Mouse (Mus musculus): ENCODE measurements at regions not wholly inside any gene's neighbourhood (a gene's known extent, or its start where the extent isn't known, plus 50 kb on each side); places are given as distances from the start of the nearest gene placed in this dataset.

DNA sequence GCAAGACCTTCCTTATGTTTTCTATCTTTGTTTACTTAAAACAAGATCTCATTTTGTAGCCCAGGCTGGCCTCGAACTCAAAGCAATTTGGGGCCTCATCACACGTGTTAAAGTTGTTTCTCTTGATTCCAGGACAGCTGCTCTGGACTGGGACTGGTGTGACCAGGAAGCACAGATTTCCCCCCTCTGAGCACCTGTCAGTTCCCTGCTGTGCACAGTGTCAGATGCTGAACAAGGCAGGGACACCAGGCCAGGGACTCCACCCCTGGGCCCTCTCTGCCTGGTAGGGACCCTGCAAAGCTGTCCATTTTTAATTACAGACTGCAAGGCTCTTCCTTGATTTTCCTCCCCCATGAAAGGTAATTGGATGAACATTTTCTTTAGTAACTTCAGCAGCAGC lies 185.8 kb upstream of the Irx5 start:
- TF ChIP-seq ZNF384 (IDR thresholded peaks at IDR 0.05; ENCODE audit: low read depth, low read length), result no peak
- no peak for TF ChIP-seq HCFC1 (IDR thresholded peaks at IDR 0.05; ENCODE audit: borderline replicate concordance, insufficient read depth, low read length)
- no peak for TF ChIP-seq MAFK (IDR thresholded peaks at IDR 0.05; ENCODE audit: insufficient read depth, low read depth, low read length)
- TF ChIP-seq ZC3H11A (IDR thresholded peaks at IDR 0.05; ENCODE audit: borderline replicate concordance, low read depth, low read length), result no peak
- no peak for TF ChIP-seq CHD2 (IDR thresholded peaks at IDR 0.05; ENCODE audit: low read depth, low read length)
